Mouse (Mus musculus) spleen, adult 2 months (tissue): Measurements from ENCODE around the gene Kcnk16.

ENCODE experiments used
- CTCF ChIP-seq: fragments of 200-500 bp; IDR thresholded peaks from 2 replicates; pipeline ENCODE4 v1.5.1; 2011; ENCODE audit warnings: mild to moderate bottlenecking, inconsistent platforms; ENCODE audit not compliant: insufficient read depth, insufficient read length, insufficient replicate concordance; ENCODE audit errors: extremely low read depth
- POLR2A ChIP-seq: fragments of 200-500 bp; IDR thresholded peaks from 2 replicates; pipeline ENCODE4 v1.6.1; 2011; ENCODE audit warnings: low read depth, low read length, inconsistent platforms

DNA sequence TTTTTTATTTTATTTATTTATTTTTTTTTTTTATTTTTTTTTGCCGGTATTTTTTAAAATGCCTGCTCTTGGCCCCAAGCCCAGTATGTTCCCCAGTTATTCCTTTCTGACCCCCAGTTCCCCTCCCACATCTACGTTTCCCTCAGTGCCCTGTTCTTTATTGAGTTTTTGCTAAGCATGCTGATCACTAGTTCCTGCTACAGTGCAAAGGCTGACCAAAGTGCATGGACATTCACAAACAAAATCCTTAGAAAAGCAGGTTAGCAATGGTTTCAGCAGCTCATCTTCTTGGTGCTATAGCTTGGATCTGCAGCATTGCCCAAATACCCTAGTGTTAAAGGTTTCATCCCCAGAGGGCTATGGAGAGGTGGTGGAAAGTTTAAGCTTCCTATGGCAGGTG is 42.0 kb downstream of the Kcnk16 start:
- TF ChIP-seq CTCF (no peak), POLR2A (no peak)
